Mouse (Mus musculus): Measurements from ENCODE around the gene Abtb1. TPM values are rescaled to one million over a fixed set of nuclear protein-coding genes. Genes with fewer than 3 reads are reported as not detected.

Gene Abtb1
- polyA plus RNA-seq, 1 experiment from 2014 or later: 31.5 TPM

- H3K27ac ChIP-seq: no peak overlapping the region
- no peak overlapping the region for H3K4me2 ChIP-seq
- WGBS: 91% methylated on average over 10 of the region's 10 CpGs
- no peak for ATAC-seq (ENCODE audit: insufficient read depth, low FRiP score, low read depth)
- peaks cover 20% of the 10 kb centered on the region for H3K4me1 ChIP-seq
- H3K4me3 ChIP-seq (replicated peaks): no peak overlapping the region
- H3K36me3 ChIP-seq: peaks cover 33% of the 10 kb centered on the region; the same call in 1 of the 2 replicates
- H3K27me3 ChIP-seq (replicated peaks): no peaks in the 10 kb centered on the region
- H3K9ac ChIP-seq: no peak overlapping the region
- no peaks in the 10 kb centered on the region for H3K9me3 ChIP-seq
Observed at GRCm38 (mm10) chr6:88838613-88839012, 3.2 kb downstream of the Abtb1 start.

GRCm38 (mm10) chr6:88837999-88838398, 3.8 kb downstream of the Abtb1 start:
- 92% methylated on average over 12 of the region's 12 CpGs for WGBS
- no peak for ATAC-seq (ENCODE audit: insufficient read depth, low FRiP score, low read depth)
- H3K9ac ChIP-seq: no peak overlapping the region
- H3K4me1 ChIP-seq: peaks cover 14% of the 10 kb centered on the region
- no peak overlapping the region for H3K27ac ChIP-seq
- no peaks in the 10 kb centered on the region for H3K27me3 ChIP-seq (replicated peaks)
- no peak overlapping the region for H3K4me3 ChIP-seq (replicated peaks)
- no peaks in the 10 kb centered on the region for H3K9me3 ChIP-seq
- H3K36me3 ChIP-seq: peaks cover 33% of the 10 kb centered on the region; the same call in 1 of the 2 replicates
- no peak overlapping the region for H3K4me2 ChIP-seq

- no peaks in the 10 kb centered on the region for H3K9me3 ChIP-seq
Observed at GRCm38 (mm10) chr6:88836178-88836819, 5.5 kb downstream of the Abtb1 start.

GRCm38 (mm10) chr6:88835047-88835446, 6.7 kb downstream of the Abtb1 start:
- H3K9ac ChIP-seq: no peak overlapping the region
- H3K9me3 ChIP-seq: no peaks in the 10 kb centered on the region
- peaks cover 33% of the 10 kb centered on the region; the same call in 1 of the 2 replicates for H3K36me3 ChIP-seq
- no peak overlapping the region for H3K4me3 ChIP-seq (replicated peaks)
- 70% methylated on average over 5 of the region's 5 CpGs for WGBS
- H3K4me2 ChIP-seq: no peak overlapping the region
- H3K27me3 ChIP-seq (replicated peaks): no peaks in the 10 kb centered on the region
- H3K27ac ChIP-seq: no peak overlapping the region
- H3K4me1 ChIP-seq: 0 out of 2 replicates have a peak, but pooled peaks cover 3% of the 10 kb centered on the region
- ATAC-seq (ENCODE audit: insufficient read depth, low FRiP score, low read depth): no peak; the same call in 1 of the 2 replicates

More at GRCm38 (mm10) chr6:88836178-88836819, 5.5 kb downstream of the Abtb1 start:
- no peak for ATAC-seq (ENCODE audit: insufficient read depth, low FRiP score, low read depth)
- Histone ChIP-seq H3K4me3 (replicated peaks) (no peak overlapping the region), H3K4me2 (no peak overlapping the region), H3K27ac (no peak overlapping the region), H3K27me3 (replicated peaks) (no peaks in the 10 kb centered on the region), H3K9ac (no peak overlapping the region), H3K4me1 (peaks cover 12% of the 10 kb centered on the region), H3K36me3 (peaks cover 33% of the 10 kb centered on the region; the same call in 1 of the 2 replicates)
- WGBS: 82% methylated on average over 28 of the region's 28 CpGs

GRCm38 (mm10) chr6:88833340-88834140, 8.2 kb downstream of the Abtb1 start:
- ATAC-seq (ENCODE audit: insufficient read depth, low FRiP score, low read depth): no peak
- 75% methylated on average over 5 of the region's 5 CpGs for WGBS

GRCm38 (mm10) chr6:88832663-88833062, 9.1 kb downstream of the Abtb1 start:
- 79% methylated on average over 5 of the region's 5 CpGs for WGBS
- no peak for ATAC-seq (ENCODE audit: insufficient read depth, low FRiP score, low read depth)

More at GRCm38 (mm10) chr6:88833340-88834140, 8.2 kb downstream of the Abtb1 start:
- Histone ChIP-seq H3K9ac (no peak overlapping the region), H3K9me3 (no peaks in the 10 kb centered on the region), H3K4me3 (replicated peaks) (no peak overlapping the region), H3K4me1 (0 out of 2 replicates have a peak, but pooled peaks cover 3% of the 10 kb centered on the region), H3K27ac (no peak overlapping the region), H3K27me3 (replicated peaks) (no peaks in the 10 kb centered on the region), H3K4me2 (no peak overlapping the region), H3K36me3 (peaks cover 25% of the 10 kb centered on the region; the same call in 1 of the 2 replicates)

GRCm38 (mm10) chr6:88831456-88831855, 10.3 kb downstream of the Abtb1 start:
- no peak overlapping the region for H3K4me3 ChIP-seq (replicated peaks)
- H3K27me3 ChIP-seq (replicated peaks): no peaks in the 10 kb centered on the region
- H3K4me2 ChIP-seq: no peak overlapping the region
- no peaks in the 10 kb centered on the region for H3K9me3 ChIP-seq
- 0 out of 2 replicates have a peak, but pooled peaks cover 3% of the 10 kb centered on the region for H3K4me1 ChIP-seq
- H3K9ac ChIP-seq: no peak overlapping the region
- ATAC-seq (ENCODE audit: insufficient read depth, low FRiP score, low read depth): no peak
- no peak overlapping the region for H3K27ac ChIP-seq
- peaks cover 7% of the 10 kb centered on the region; the same call in 1 of the 2 replicates for H3K36me3 ChIP-seq
- 23% methylated on average over 8 of the region's 8 CpGs for WGBS

More at GRCm38 (mm10) chr6:88832663-88833062, 9.1 kb downstream of the Abtb1 start:
- no peak overlapping the region for H3K27ac ChIP-seq
- H3K27me3 ChIP-seq (replicated peaks): no peaks in the 10 kb centered on the region
- H3K9ac ChIP-seq: no peak overlapping the region
- H3K4me2 ChIP-seq: no peak overlapping the region
- H3K4me3 ChIP-seq (replicated peaks): no peak overlapping the region
- peaks cover 16% of the 10 kb centered on the region; the same call in 1 of the 2 replicates for H3K36me3 ChIP-seq
- H3K9me3 ChIP-seq: no peaks in the 10 kb centered on the region
- 0 out of 2 replicates have a peak, but pooled peaks cover 3% of the 10 kb centered on the region for H3K4me1 ChIP-seq

- Histone ChIP-seq H3K4me2 (no peak overlapping the region), H3K9ac (no peak overlapping the region), H3K36me3 (no peaks in the 10 kb centered on the region), H3K27ac (no peak overlapping the region), H3K9me3 (no peaks in the 10 kb centered on the region), H3K4me1 (0 out of 2 replicates have a peak, but pooled peaks cover 5% of the 10 kb centered on the region), H3K27me3 (replicated peaks) (no peaks in the 10 kb centered on the region), H3K4me3 (replicated peaks) (no peak overlapping the region)
- ATAC-seq (ENCODE audit: insufficient read depth, low FRiP score, low read depth): no peak
- 88% methylated on average over 6 of the region's 6 CpGs for WGBS
Observed at GRCm38 (mm10) chr6:88830112-88830702, 11.6 kb downstream of the Abtb1 start.

- ATAC-seq (ENCODE audit: insufficient read depth, low FRiP score, low read depth): no peak
Observed at GRCm38 (mm10) chr6:88829579-88829978, 12.2 kb downstream of the Abtb1 start.

GRCm38 (mm10) chr6:88828206-88829009, 13.4 kb downstream of the Abtb1 start:
- 67% methylated on average over 15 of the region's 15 CpGs for WGBS
- no peaks in the 10 kb centered on the region for H3K27me3 ChIP-seq (replicated peaks)
- H3K9ac ChIP-seq: no peak overlapping the region
- H3K9me3 ChIP-seq: no peaks in the 10 kb centered on the region
- no peak overlapping the region for H3K27ac ChIP-seq
- H3K4me1 ChIP-seq: 0 out of 2 replicates have a peak, but pooled peaks cover 5% of the 10 kb centered on the region
- ATAC-seq (ENCODE audit: insufficient read depth, low FRiP score, low read depth): no peak
- no peaks in the 10 kb centered on the region for H3K36me3 ChIP-seq
- no peak overlapping the region for H3K4me3 ChIP-seq (replicated peaks)
- no peak overlapping the region for H3K4me2 ChIP-seq

More at GRCm38 (mm10) chr6:88829579-88829978, 12.2 kb downstream of the Abtb1 start:
- H3K4me2 ChIP-seq: no peak overlapping the region
- H3K9me3 ChIP-seq: no peaks in the 10 kb centered on the region
- H3K9ac ChIP-seq: no peak overlapping the region
- whole genome bisulfite sequencing: 77% methylated on average over 4 of the region's 4 CpGs
- no peak overlapping the region for H3K27ac ChIP-seq
- no peak overlapping the region for H3K4me3 ChIP-seq (replicated peaks)
- H3K36me3 ChIP-seq: no peaks in the 10 kb centered on the region
- 0 out of 2 replicates have a peak, but pooled peaks cover 5% of the 10 kb centered on the region for H3K4me1 ChIP-seq
- H3K27me3 ChIP-seq (replicated peaks): no peaks in the 10 kb centered on the region
